ENCODE assay signal across 27 mouse cellular contexts in genomic region chr1:12242090-12242489, GRCm38 (mm10).
DNase-seq lines count a peak whose midpoint lies in the region; ATAC-seq and TF ChIP-seq lines count a peak whose summit lies in the region.
"Had no signal": no experiment of that assay in that cellular context is flagged by ENCODE, and none has a peak within 500 bp of the region (broad histone marks: within the 10 kb centered on the region; RNA-seq: fewer than 3 reads in every experiment).

No protein-coding gene starts in this region.

- H3K9me3 ChIP-seq in embryonic facial prominence, embryonic 13.5 days = no peaks in the 10 kb centered on the region
- H3K9me3 ChIP-seq in embryonic facial prominence, embryonic 10.5 days = no peaks in the 10 kb centered on the region
- no peaks in the 10 kb centered on the region for H3K9me3 ChIP-seq in lung, embryonic 14.5 days (ENCODE audit: low read depth, low read length)
- H3K9me3 ChIP-seq in embryonic facial prominence, embryonic 15.5 days (replicated peaks) = no peaks in the 10 kb centered on the region
- H3K9me3 ChIP-seq: embryonic facial prominence, embryonic 12.5 days; forebrain, embryonic 10.5 days; forebrain, embryonic 12.5 days; G1E had no signal

- no peak overlapping the region for H3K9ac ChIP-seq in embryonic facial prominence, embryonic 13.5 days
- no peak overlapping the region for H3K9ac ChIP-seq in lung, embryonic 14.5 days
- no peak overlapping the region for H3K9ac ChIP-seq in embryonic facial prominence, embryonic 15.5 days
- H3K9ac ChIP-seq: embryonic facial prominence, embryonic 12.5 days; forebrain, embryonic 12.5 days had no signal

- no peak overlapping the region for H3K27ac ChIP-seq in embryonic facial prominence, embryonic 13.5 days
- H3K27ac ChIP-seq in embryonic facial prominence, embryonic 10.5 days (replicated peaks) = no peak overlapping the region
- H3K27ac ChIP-seq in lung, embryonic 14.5 days (ENCODE audit: low read depth) = no peak overlapping the region
- H3K27ac ChIP-seq in embryonic facial prominence, embryonic 15.5 days (replicated peaks) = no peak overlapping the region
- H3K27ac ChIP-seq: embryonic facial prominence, embryonic 12.5 days; forebrain, embryonic 10.5 days; forebrain, embryonic 12.5 days had no signal

- no peak for DNase-seq in embryonic facial prominence, embryonic 10.5 days (ENCODE audit: low spot score)
- DNase-seq in lung, embryonic 14.5 days = peak; percentile 48
- DNase-seq in lung, adult 18-20 months = no peak
- peak; percentile 26 for DNase-seq in Muller cell, postnatal 12 days (ENCODE audit: inconsistent ontology term)
- DNase-seq in kidney, adult 9 months = no peak
- DNase-seq: adrenal gland, adult 2 months; adrenal gland, postnatal 10 days; adrenal gland, postnatal 25 days; B cell, adult 2 months; cerebellum, adult 11 months; cerebellum, adult 18-20 months; cerebellum, adult 8-10 months; cerebellum, adult 9-11 months; cerebellum, postnatal 14 days; cerebellum, postnatal 36 days; embryo, embryonic 11 days had no signal

- H3K36me3 ChIP-seq in embryonic facial prominence, embryonic 13.5 days = no peaks in the 10 kb centered on the region
- H3K36me3 ChIP-seq in embryonic facial prominence, embryonic 10.5 days (replicated peaks) = no peaks in the 10 kb centered on the region
- H3K36me3 ChIP-seq in lung, embryonic 14.5 days (ENCODE audit: insufficient read depth) = no peaks in the 10 kb centered on the region
- H3K36me3 ChIP-seq in embryonic facial prominence, embryonic 15.5 days = no peaks in the 10 kb centered on the region
- H3K36me3 ChIP-seq: embryonic facial prominence, embryonic 12.5 days; forebrain, embryonic 10.5 days; forebrain, embryonic 12.5 days; G1E had no signal

- no peak for TF ChIP-seq CTCF in lung, embryonic 14.5 days (IDR thresholded peaks at IDR 0.05; ENCODE audit: low read depth)

- ATAC-seq in embryonic facial prominence, embryonic 13.5 days (ENCODE audit: insufficient number of reproducible peaks, insufficient read depth, low FRiP score, low TSS enrichment, low read depth) = peak; percentile 52; the same call in 1 of the 2 replicates
- ATAC-seq in lung, embryonic 14.5 days (ENCODE audit: insufficient read depth) = no peak
- peak; percentile 47; the same call in 1 of the 2 replicates for ATAC-seq in embryonic facial prominence, embryonic 15.5 days (ENCODE audit: insufficient number of reproducible peaks, low FRiP score, low TSS enrichment, low read depth)
- ATAC-seq: CD4-positive, CD25-positive, alpha-beta regulatory T cell, adult 4 months; forebrain, embryonic 14.5 days; forebrain, embryonic 16.5 days had no signal

- H3K4me2 ChIP-seq in embryonic facial prominence, embryonic 13.5 days = no peak overlapping the region
- no peak overlapping the region for H3K4me2 ChIP-seq in lung, embryonic 14.5 days
- H3K4me2 ChIP-seq in embryonic facial prominence, embryonic 15.5 days (replicated peaks) = no peak overlapping the region
- H3K4me2 ChIP-seq: embryonic facial prominence, embryonic 12.5 days; forebrain, embryonic 12.5 days had no signal

- H3K27me3 ChIP-seq in embryonic facial prominence, embryonic 13.5 days = no peaks in the 10 kb centered on the region
- no peaks in the 10 kb centered on the region for H3K27me3 ChIP-seq in embryonic facial prominence, embryonic 10.5 days (replicated peaks; ENCODE audit: low read depth, poor library complexity, severe bottlenecking)
- no peaks in the 10 kb centered on the region for H3K27me3 ChIP-seq in lung, embryonic 14.5 days (ENCODE audit: insufficient read depth, low read length)
- no peaks in the 10 kb centered on the region for H3K27me3 ChIP-seq in embryonic facial prominence, embryonic 15.5 days
- H3K27me3 ChIP-seq: CH12.LX; embryonic facial prominence, embryonic 12.5 days; forebrain, embryonic 12.5 days had no signal

- H3K4me3 ChIP-seq in embryonic facial prominence, embryonic 13.5 days = no peak overlapping the region
- no peak overlapping the region for H3K4me3 ChIP-seq in embryonic facial prominence, embryonic 10.5 days
- H3K4me3 ChIP-seq in lung, embryonic 14.5 days (ENCODE audit: low read depth, low read length) = no peak overlapping the region
- H3K4me3 ChIP-seq in embryonic facial prominence, embryonic 15.5 days (replicated peaks) = no peak overlapping the region
- H3K4me3 ChIP-seq: embryonic facial prominence, embryonic 12.5 days; erythroblast, embryonic 14.5 days; forebrain, embryonic 10.5 days; forebrain, embryonic 12.5 days had no signal

- no peaks in the 10 kb centered on the region for H3K4me1 ChIP-seq in embryonic facial prominence, embryonic 13.5 days
- no peaks in the 10 kb centered on the region for H3K4me1 ChIP-seq in embryonic facial prominence, embryonic 10.5 days
- no peaks in the 10 kb centered on the region for H3K4me1 ChIP-seq in lung, embryonic 14.5 days (ENCODE audit: insufficient read depth)
- no peaks in the 10 kb centered on the region for H3K4me1 ChIP-seq in embryonic facial prominence, embryonic 15.5 days
- H3K4me1 ChIP-seq: embryonic facial prominence, embryonic 12.5 days; forebrain, embryonic 10.5 days; forebrain, embryonic 12.5 days had no signal

Comparison
In these comparisons a context has a peak if more than half of its experiments do, and no peak if none do; other contexts are left out.
1. DNase-seq: peak in lung, embryonic 14.5 days (single experiment) and Muller cell, postnatal 12 days (single experiment); none in embryonic facial prominence, embryonic 10.5 days (single experiment), lung, adult 18-20 months (0 of 2) and kidney, adult 9 months (single experiment).